Mouse (Mus musculus) ES-E14 (cell line): Measurements from ENCODE around the gene Cpa5.

Source experiments
- ZC3H11A ChIP-seq: IDR thresholded peaks from 2 replicates; pipeline ENCODE4 v1.6.1; 2012; ENCODE audit warnings: low read depth, mild to moderate bottlenecking, inconsistent platforms, low read length, borderline replicate concordance
- ZNF384 ChIP-seq: IDR thresholded peaks from 2 replicates; pipeline ENCODE4 v1.6.1; 2012; ENCODE audit warnings: low read depth, low read length, inconsistent platforms

DNA sequence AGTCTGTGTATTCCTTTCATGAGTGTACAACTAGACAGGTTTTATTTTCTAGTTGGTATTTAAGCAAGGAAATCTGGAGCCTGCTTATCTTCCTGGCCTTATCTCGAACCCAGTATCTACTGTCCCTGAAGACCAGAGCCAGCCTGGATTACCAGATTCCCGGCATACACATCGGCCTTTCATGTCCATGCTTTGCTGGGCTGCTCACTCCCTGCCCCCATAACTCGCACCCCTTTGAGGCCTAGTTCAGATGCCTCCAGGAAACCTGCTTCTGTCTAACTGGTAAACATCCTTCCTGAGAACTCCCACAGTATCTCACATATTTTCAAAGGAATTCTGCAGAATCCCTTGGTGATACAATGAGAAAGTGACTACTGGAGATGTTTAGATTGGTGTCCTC lies 54.5 kb downstream of the Cpa5 start:
- TF ChIP-seq ZNF384, result no peak
- TF ChIP-seq ZC3H11A, result no peak
